Mouse (Mus musculus) midbrain, embryonic 11.5 days (tissue): ENCODE data around the gene Rsbn1l. TPM values are rescaled to one million over a fixed set of nuclear protein-coding genes. Genes with fewer than 3 reads are reported as not detected.

ENCODE experiments used
- ATAC-seq: fragments of 200-750 bp; cut with Nextera tagmentation; 2 replicates; pipeline ENCODE4 v1.8.0; 2017; ENCODE audit warnings: moderate TSS enrichment, moderate library complexity; ENCODE audit not compliant: low FRiP score
- DNase-seq: peaks from one replicate; pipeline ENCODE4 v3.0.0; 2015; ENCODE audit warnings: low spot score; ENCODE audit errors: missing footprints
- H3K27ac ChIP-seq: fragments of 300-500 bp; sonication (generic); 2 replicates; pipeline ENCODE4 v1.5.1; 2014; ENCODE audit warnings: low read depth, low read length
- H3K27me3 ChIP-seq: fragments of 300-500 bp; sonication (generic); 2 replicates; pipeline ENCODE4 v1.6.1; 2014; ENCODE audit warnings: mild to moderate bottlenecking, low read length, moderate library complexity, mixed read lengths; ENCODE audit not compliant: control insufficient read depth, insufficient read depth
- H3K36me3 ChIP-seq: fragments of 300-500 bp; sonication (generic); 2 replicates; pipeline ENCODE4 v1.6.1; 2014; ENCODE audit warnings: mild to moderate bottlenecking, low read length, moderate library complexity, mixed read lengths; ENCODE audit not compliant: control insufficient read depth, insufficient read depth
- H3K4me1 ChIP-seq: fragments of 300-500 bp; sonication (generic); 2 replicates; pipeline ENCODE4 v1.6.1; 2014; ENCODE audit warnings: low read length; ENCODE audit not compliant: control insufficient read depth, insufficient read depth
- H3K4me2 ChIP-seq: fragments of 300-500 bp; sonication (generic); 2 replicates; pipeline ENCODE4 v1.6.1; 2014; ENCODE audit warnings: mild to moderate bottlenecking, moderate library complexity
- H3K4me3 ChIP-seq: fragments of 300-500 bp; sonication (generic); 2 replicates; pipeline ENCODE4 v1.5.1; 2014; ENCODE audit warnings: low read depth, low read length
- H3K9ac ChIP-seq: fragments of 300-500 bp; sonication (generic); 2 replicates; pipeline ENCODE4 v1.6.1; 2014; ENCODE audit warnings: low read length
- H3K9me3 ChIP-seq: fragments of 300-500 bp; sonication (generic); 2 replicates; pipeline ENCODE4 v1.6.1; 2016; ENCODE audit warnings: low read length; ENCODE audit not compliant: control insufficient read depth
- WGBS: fragments of 180-500 bp; shearing (Covaris S2); extraction: QIAGEN DNeasy Blood & Tissue Kit; methylation state at CpG from one replicate; pipeline ENCODE4 v1.1.7; 2014; 5-methylcytosine and 5-hydroxymethylcytosine counted together
- polyA plus RNA-seq: library from polyadenylated mRNA; unstranded; fragments of >200 nt; fragmentation: Nextera tagmentation; extraction: Ambion mirVana; gene quantifications from 2 replicates; pipeline ENCODE4 v1.2.1, GENCODE M21; 2014

Rsbn1l gene
- polyA plus RNA-seq, 1 experiment from 2014 or later = 6.3 TPM

GRCm38 (mm10) chr5:20904647-20905046 is 51.6 kb downstream of the Rsbn1l start:
- no peaks in the 10 kb centered on the region for H3K27me3 ChIP-seq
- H3K4me1 ChIP-seq = no peaks in the 10 kb centered on the region
- no peak overlapping the region for H3K4me2 ChIP-seq
- H3K4me3 ChIP-seq = no peak overlapping the region
- peaks cover 4% of the 10 kb centered on the region; the same call in 1 of the 2 replicates for H3K36me3 ChIP-seq
- H3K9ac ChIP-seq = no peak overlapping the region
- WGBS = 87% methylated on average over 2 of the region's 2 CpGs
- no peak overlapping the region for H3K27ac ChIP-seq
- no peaks in the 10 kb centered on the region for H3K9me3 ChIP-seq
- DNase-seq (no peak), ATAC-seq (no peak)

GRCm38 (mm10) chr5:20897446-20898167 is 58.6 kb downstream of the Rsbn1l start:
- peaks cover 7% of the 10 kb centered on the region; the same call in 1 of the 2 replicates for H3K36me3 ChIP-seq
- no peak for ATAC-seq
- no peak overlapping the region for H3K4me2 ChIP-seq
- no peak for DNase-seq
- 90% methylated on average over 2 of the region's 2 CpGs for WGBS
- H3K27ac ChIP-seq = no peak overlapping the region
- no peak overlapping the region for H3K4me3 ChIP-seq
- H3K9me3 ChIP-seq = no peaks in the 10 kb centered on the region
- H3K27me3 ChIP-seq = no peaks in the 10 kb centered on the region
- H3K4me1 ChIP-seq = no peaks in the 10 kb centered on the region
- no peak overlapping the region for H3K9ac ChIP-seq

GRCm38 (mm10) chr5:20884036-20884620 is 72.1 kb downstream of the Rsbn1l start:
- H3K27me3 ChIP-seq = no peaks in the 10 kb centered on the region
- WGBS = 73% methylated on average over 4 of the region's 4 CpGs
- no peak for ATAC-seq
- H3K9ac ChIP-seq = no peak overlapping the region
- H3K27ac ChIP-seq = no peak overlapping the region
- H3K9me3 ChIP-seq = no peaks in the 10 kb centered on the region
- no peaks in the 10 kb centered on the region for H3K36me3 ChIP-seq
- no peak overlapping the region for H3K4me3 ChIP-seq
- DNase-seq = no peak
- H3K4me1 ChIP-seq = peaks cover 15% of the 10 kb centered on the region
- peak overlapping the region; percentile 76; the same call in 1 of the 2 replicates for H3K4me2 ChIP-seq

GRCm38 (mm10) chr5:20881915-20882800 is 74.0 kb downstream of the Rsbn1l start, which contains the start of the genes Phtf2 and Tmem60:
Phtf2 (minus strand) TSS chr5:20882124.
Tmem60 (plus strand) TSS chr5:20882191.
- Histone ChIP-seq H3K9ac (peak within 1 kb of the TSS; percentile 88), H3K4me2 (peak within 1 kb of the TSS; percentile 76), H3K36me3 (no peaks in the 10 kb centered on the region), H3K27me3 (no peaks in the 10 kb centered on the region), H3K9me3 (no peaks in the 10 kb centered on the region), H3K27ac (peak within 1 kb of the TSS; percentile 91), H3K4me3 (peak within 1 kb of the TSS; percentile 94), H3K4me1 (peaks cover 15% of the 10 kb centered on the region)
- under 1% methylated on average over 67 of the region's 94 CpGs for WGBS
- ATAC-seq = peak; percentile 99
- peak; percentile 99 for DNase-seq

- DNase-seq (peak; percentile 94), ATAC-seq (no peak)
- 2% methylated on average over 49 of the region's 64 CpGs for WGBS
These were observed 75.1 kb downstream of the Rsbn1l start for GRCm38 (mm10) chr5:20880797-20881775.

GRCm38 (mm10) chr5:20880386-20880785 is 75.8 kb downstream of the Rsbn1l start:
- H3K4me1 ChIP-seq = peaks cover 15% of the 10 kb centered on the region
- no peaks in the 10 kb centered on the region for H3K36me3 ChIP-seq
- ATAC-seq (no peak), DNase-seq (no peak)
- 82% methylated on average over 2 of the region's 2 CpGs for WGBS
- no peaks in the 10 kb centered on the region for H3K9me3 ChIP-seq
- no peak overlapping the region for H3K27ac ChIP-seq
- H3K9ac ChIP-seq = peak overlapping the region; percentile 34; the same call in 1 of the 2 replicates
- H3K4me2 ChIP-seq = peak overlapping the region; percentile 59
- no peaks in the 10 kb centered on the region for H3K27me3 ChIP-seq
- peak overlapping the region; percentile 94 for H3K4me3 ChIP-seq

More at GRCm38 (mm10) chr5:20880797-20881775, 75.1 kb downstream of the Rsbn1l start:
- peak overlapping the region; percentile 59 for H3K4me2 ChIP-seq
- H3K4me3 ChIP-seq = peak overlapping the region; percentile 94
- peaks cover 15% of the 10 kb centered on the region for H3K4me1 ChIP-seq
- peak overlapping the region; percentile 91 for H3K27ac ChIP-seq
- no peaks in the 10 kb centered on the region for H3K9me3 ChIP-seq
- no peaks in the 10 kb centered on the region for H3K36me3 ChIP-seq
- no peaks in the 10 kb centered on the region for H3K27me3 ChIP-seq
- H3K9ac ChIP-seq = peak overlapping the region; percentile 88

- Histone ChIP-seq H3K9me3 (no peaks in the 10 kb centered on the region), H3K4me3 (no peak overlapping the region), H3K9ac (no peak overlapping the region), H3K4me1 (peaks cover 5% of the 10 kb centered on the region), H3K36me3 (no peaks in the 10 kb centered on the region), H3K4me2 (no peak overlapping the region), H3K27ac (no peak overlapping the region), H3K27me3 (no peaks in the 10 kb centered on the region)
- ATAC-seq (no peak), DNase-seq (no peak)
- 79% methylated on average over 1 of the region's 1 CpGs for WGBS
These were observed 79.2 kb downstream of the Rsbn1l start for GRCm38 (mm10) chr5:20876934-20877426.

GRCm38 (mm10) chr5:20873146-20873545 is 83.1 kb downstream of the Rsbn1l start:
- H3K4me1 ChIP-seq = no peaks in the 10 kb centered on the region
- H3K27ac ChIP-seq = no peak overlapping the region
- H3K27me3 ChIP-seq = no peaks in the 10 kb centered on the region
- WGBS = 97% methylated on average over 1 of the region's 1 CpGs
- H3K4me2 ChIP-seq = no peak overlapping the region
- ATAC-seq = no peak
- DNase-seq = no peak
- no peak overlapping the region for H3K4me3 ChIP-seq
- H3K9ac ChIP-seq = no peak overlapping the region
- H3K9me3 ChIP-seq = peaks cover 3% of the 10 kb centered on the region; the same call in 1 of the 2 replicates
- H3K36me3 ChIP-seq = no peaks in the 10 kb centered on the region
